Mouse (Mus musculus): Measurements from ENCODE around the gene Ikzf4.
A peak's percentile ranks its signal among the peaks of the same experiment; 100 is the strongest.

The Ikzf4 gene

GRCm38 (mm10) chr10:128589464-128590192 is 56.2 kb downstream of the Ikzf4 start, which contains the start of gene Erbb3:
TSS of gene Erbb3 (minus strand) at chr10:128589652.
- Histone ChIP-seq H3K9me3 (ENCODE audit: low read length) (no peaks in the 10 kb centered on the region), H3K27me3 (ENCODE audit: insufficient read depth, low read length) (peaks cover 23% of the 10 kb centered on the region), H3K4me1 (replicated peaks; ENCODE audit: low read depth, low read length) (peaks cover 56% of the 10 kb centered on the region), H3K4me3 (replicated peaks; ENCODE audit: low read length) (peak within 1 kb of the TSS; percentile 98), H3K36me3 (ENCODE audit: insufficient read depth, low read length) (no peaks in the 10 kb centered on the region)
- no peak for TF ChIP-seq CTCF (conservative IDR thresholded peaks at IDR 0.05; ENCODE audit: low read length)
- TF ChIP-seq POU5F1 (IDR thresholded peaks at IDR 0.05; ENCODE audit: borderline replicate concordance, low read length), result no peak
- TF ChIP-seq NANOG (IDR thresholded peaks at IDR 0.05; ENCODE audit: borderline replicate concordance, low read length), result no peak

DNA sequence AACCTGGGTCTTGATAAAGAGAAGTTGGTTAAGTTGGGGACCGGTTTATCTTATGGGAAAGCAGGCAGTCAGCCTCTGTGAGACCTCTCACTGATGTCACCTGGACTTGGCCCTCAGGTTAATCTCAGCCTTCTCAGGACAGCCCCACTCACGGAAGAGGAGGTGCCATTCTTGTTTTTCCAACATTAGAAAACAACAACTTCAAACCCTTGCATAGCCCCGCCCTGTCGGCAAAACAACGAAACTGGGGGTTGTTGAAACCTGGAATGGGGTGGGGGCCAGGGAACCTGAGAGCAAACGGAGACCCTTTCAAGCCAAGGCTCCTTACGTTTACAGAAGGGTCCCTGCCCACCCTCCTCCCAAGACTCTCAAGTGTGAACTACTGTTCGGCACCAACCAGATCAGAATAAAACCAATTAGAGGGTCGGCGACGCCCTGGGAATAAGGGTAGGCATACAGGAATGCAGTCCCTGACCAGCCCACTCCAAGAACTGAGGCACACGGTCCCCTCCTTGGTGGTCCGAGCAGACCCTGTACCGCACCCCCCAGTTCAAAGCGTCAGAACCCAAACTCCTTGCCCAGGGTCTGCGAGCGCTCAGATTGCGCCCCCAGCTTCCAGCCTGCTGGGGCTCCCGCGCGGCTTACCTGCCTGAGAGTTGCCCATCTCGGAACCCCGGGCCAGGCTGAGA is 56.9 kb downstream of the Ikzf4 start:
- Histone ChIP-seq H3K4me3 (replicated peaks; ENCODE audit: low read length) (peak overlapping the region; percentile 98), H3K4me1 (replicated peaks; ENCODE audit: low read depth, low read length) (peaks cover 64% of the 10 kb centered on the region), H3K27me3 (ENCODE audit: insufficient read depth, low read length) (peaks cover 23% of the 10 kb centered on the region), H3K36me3 (ENCODE audit: insufficient read depth, low read length) (no peaks in the 10 kb centered on the region), H3K9me3 (ENCODE audit: low read length) (no peaks in the 10 kb centered on the region)
- no peak for TF ChIP-seq POU5F1 (IDR thresholded peaks at IDR 0.05; ENCODE audit: borderline replicate concordance, low read length)
- TF ChIP-seq NANOG (IDR thresholded peaks at IDR 0.05; ENCODE audit: borderline replicate concordance, low read length), result no peak
- no peak for TF ChIP-seq CTCF (conservative IDR thresholded peaks at IDR 0.05; ENCODE audit: low read length)

GRCm38 (mm10) chr10:128588136-128588535 is 57.7 kb downstream of the Ikzf4 start:
- no peaks in the 10 kb centered on the region for H3K36me3 ChIP-seq (ENCODE audit: insufficient read depth, low read length)
- no peaks in the 10 kb centered on the region for H3K9me3 ChIP-seq (ENCODE audit: low read length)
- no peak for TF ChIP-seq NANOG (IDR thresholded peaks at IDR 0.05; ENCODE audit: borderline replicate concordance, low read length)
- no peak for TF ChIP-seq POU5F1 (IDR thresholded peaks at IDR 0.05; ENCODE audit: borderline replicate concordance, low read length)
- no peak for TF ChIP-seq CTCF (conservative IDR thresholded peaks at IDR 0.05; ENCODE audit: low read length)
- peaks cover 71% of the 10 kb centered on the region for H3K4me1 ChIP-seq (replicated peaks; ENCODE audit: low read depth, low read length)
- peaks cover 23% of the 10 kb centered on the region for H3K27me3 ChIP-seq (ENCODE audit: insufficient read depth, low read length)
- peak overlapping the region; percentile 98 for H3K4me3 ChIP-seq (replicated peaks; ENCODE audit: low read length)

DNA sequence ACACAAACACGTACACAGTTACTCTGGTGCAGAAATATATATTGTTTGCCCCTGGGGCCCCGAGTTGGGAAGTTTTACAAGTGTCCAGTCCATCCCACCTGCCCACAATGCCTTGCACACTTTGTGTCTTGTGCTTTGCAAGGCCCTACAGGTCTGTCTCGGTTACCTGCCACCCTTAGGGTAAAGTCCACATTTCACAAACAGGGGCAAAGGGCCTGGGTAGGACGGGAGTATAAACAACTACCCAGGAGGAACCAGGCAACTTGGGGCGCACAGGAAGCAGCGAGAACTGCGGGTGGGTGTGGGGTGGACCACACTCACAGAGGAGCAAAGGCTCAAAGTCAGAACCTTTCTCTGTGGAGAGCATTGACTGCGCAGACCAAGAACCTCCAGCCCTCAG is 58.1 kb downstream of the Ikzf4 start:
- H3K36me3 ChIP-seq (ENCODE audit: insufficient read depth, low read length), result 0 out of 2 replicates have a peak, but pooled peaks cover 2% of the 10 kb centered on the region
- peaks cover 23% of the 10 kb centered on the region for H3K27me3 ChIP-seq (ENCODE audit: insufficient read depth, low read length)
- H3K9me3 ChIP-seq (ENCODE audit: low read length), result no peaks in the 10 kb centered on the region
- peak overlapping the region; percentile 98 for H3K4me3 ChIP-seq (replicated peaks; ENCODE audit: low read length)
- no peak for TF ChIP-seq POU5F1 (IDR thresholded peaks at IDR 0.05; ENCODE audit: borderline replicate concordance, low read length)
- no peak for TF ChIP-seq CTCF (conservative IDR thresholded peaks at IDR 0.05; ENCODE audit: low read length)
- no peak for TF ChIP-seq NANOG (IDR thresholded peaks at IDR 0.05; ENCODE audit: borderline replicate concordance, low read length)
- peaks cover 75% of the 10 kb centered on the region for H3K4me1 ChIP-seq (replicated peaks; ENCODE audit: low read depth, low read length)

GRCm38 (mm10) chr10:128587120-128587519 is 58.7 kb downstream of the Ikzf4 start:
- 0 out of 2 replicates have a peak, but pooled peaks cover 3% of the 10 kb centered on the region for H3K36me3 ChIP-seq (ENCODE audit: insufficient read depth, low read length)
- no peaks in the 10 kb centered on the region for H3K9me3 ChIP-seq (ENCODE audit: low read length)
- peaks cover 78% of the 10 kb centered on the region for H3K4me1 ChIP-seq (replicated peaks; ENCODE audit: low read depth, low read length)
- TF ChIP-seq POU5F1 (IDR thresholded peaks at IDR 0.05; ENCODE audit: borderline replicate concordance, low read length) (no peak), NANOG (IDR thresholded peaks at IDR 0.05; ENCODE audit: borderline replicate concordance, low read length) (no peak), CTCF (conservative IDR thresholded peaks at IDR 0.05; ENCODE audit: low read length) (no peak)
- H3K27me3 ChIP-seq (ENCODE audit: insufficient read depth, low read length), result peaks cover 23% of the 10 kb centered on the region
- peak overlapping the region; percentile 98; the same call in 1 of the 2 replicates for H3K4me3 ChIP-seq (replicated peaks; ENCODE audit: low read length)

DNA sequence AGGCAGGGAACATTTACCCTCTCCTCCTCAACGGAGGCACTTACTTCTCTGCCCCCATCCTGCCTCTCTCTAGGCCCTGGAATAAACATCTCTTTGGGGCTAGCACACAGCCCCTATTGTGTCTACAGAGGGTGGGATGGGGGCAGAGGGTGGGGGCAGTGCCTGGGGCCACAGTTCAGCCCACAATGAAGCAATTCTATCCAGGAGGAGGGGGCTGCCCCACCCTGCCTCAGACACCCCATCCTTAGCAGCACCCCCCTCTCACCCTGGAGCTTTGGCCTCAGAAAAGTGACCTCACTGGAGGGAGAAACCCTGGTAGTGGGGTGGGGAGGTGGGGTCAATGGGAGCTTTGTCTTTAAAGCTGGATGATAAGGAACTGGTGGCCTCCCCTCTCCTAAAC is 59.2 kb downstream of the Ikzf4 start:
- peaks cover 78% of the 10 kb centered on the region for H3K4me1 ChIP-seq (replicated peaks; ENCODE audit: low read depth, low read length)
- H3K4me3 ChIP-seq (replicated peaks; ENCODE audit: low read length), result peak overlapping the region; percentile 98
- peaks cover 8% of the 10 kb centered on the region for H3K36me3 ChIP-seq (ENCODE audit: insufficient read depth, low read length)
- no peaks in the 10 kb centered on the region for H3K9me3 ChIP-seq (ENCODE audit: low read length)
- no peak for TF ChIP-seq POU5F1 (IDR thresholded peaks at IDR 0.05; ENCODE audit: borderline replicate concordance, low read length)
- TF ChIP-seq NANOG (IDR thresholded peaks at IDR 0.05; ENCODE audit: borderline replicate concordance, low read length), result no peak
- TF ChIP-seq CTCF (conservative IDR thresholded peaks at IDR 0.05; ENCODE audit: low read length), result no peak
- peaks cover 23% of the 10 kb centered on the region for H3K27me3 ChIP-seq (ENCODE audit: insufficient read depth, low read length)

DNA sequence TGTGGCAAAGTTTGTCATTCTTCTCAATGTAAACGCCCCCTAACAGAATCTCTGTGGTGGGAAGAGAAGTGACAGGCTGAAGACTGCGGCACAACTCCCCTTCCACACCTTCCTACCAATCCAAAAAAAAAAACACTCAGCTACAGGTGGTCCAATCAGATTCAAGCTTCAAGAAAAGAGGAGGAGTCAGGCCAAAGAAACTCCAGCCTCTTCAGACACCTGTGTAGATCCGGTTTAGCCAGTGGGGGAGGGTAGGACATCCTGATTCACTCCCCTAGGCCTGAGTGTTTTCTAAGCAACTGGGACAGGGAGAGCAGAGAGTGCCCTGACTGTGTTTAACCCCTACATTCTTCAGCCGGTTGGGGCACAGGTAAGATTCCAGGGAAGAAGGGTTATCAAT is 61.4 kb downstream of the Ikzf4 start:
- H3K4me3 ChIP-seq (replicated peaks; ENCODE audit: low read length), result peak overlapping the region; percentile 72
- TF ChIP-seq CTCF (conservative IDR thresholded peaks at IDR 0.05; ENCODE audit: low read length) (no peak), NANOG (IDR thresholded peaks at IDR 0.05; ENCODE audit: borderline replicate concordance, low read length) (no peak), POU5F1 (IDR thresholded peaks at IDR 0.05; ENCODE audit: borderline replicate concordance, low read length) (no peak)
- H3K9me3 ChIP-seq (ENCODE audit: low read length), result no peaks in the 10 kb centered on the region
- H3K36me3 ChIP-seq (ENCODE audit: insufficient read depth, low read length), result peaks cover 18% of the 10 kb centered on the region
- peaks cover 23% of the 10 kb centered on the region for H3K27me3 ChIP-seq (ENCODE audit: insufficient read depth, low read length)
- H3K4me1 ChIP-seq (replicated peaks; ENCODE audit: low read depth, low read length), result peaks cover 67% of the 10 kb centered on the region

GRCm38 (mm10) chr10:128583644-128584043 is 62.1 kb downstream of the Ikzf4 start:
- Histone ChIP-seq H3K4me1 (replicated peaks; ENCODE audit: low read depth, low read length) (peaks cover 62% of the 10 kb centered on the region), H3K4me3 (replicated peaks; ENCODE audit: low read length) (peak overlapping the region; percentile 72), H3K9me3 (ENCODE audit: low read length) (no peaks in the 10 kb centered on the region), H3K27me3 (ENCODE audit: insufficient read depth, low read length) (peaks cover 16% of the 10 kb centered on the region), H3K36me3 (ENCODE audit: insufficient read depth, low read length) (peaks cover 20% of the 10 kb centered on the region)
- TF ChIP-seq NANOG (IDR thresholded peaks at IDR 0.05; ENCODE audit: borderline replicate concordance, low read length), result no peak
- no peak for TF ChIP-seq CTCF (conservative IDR thresholded peaks at IDR 0.05; ENCODE audit: low read length)
- TF ChIP-seq POU5F1 (IDR thresholded peaks at IDR 0.05; ENCODE audit: borderline replicate concordance, low read length), result no peak

Measured in E14TG2a.4 (cell line).